Mouse (Mus musculus) retina, postnatal 7 days (tissue): ENCODE results near the gene Arhgef16.

Experiments used
- DNase-seq: peaks from one replicate; pipeline ENCODE4 v3.0.0-alpha.2; 2012; ENCODE audit warnings: low read depth, low spot score

Arhgef16 gene

DNA sequence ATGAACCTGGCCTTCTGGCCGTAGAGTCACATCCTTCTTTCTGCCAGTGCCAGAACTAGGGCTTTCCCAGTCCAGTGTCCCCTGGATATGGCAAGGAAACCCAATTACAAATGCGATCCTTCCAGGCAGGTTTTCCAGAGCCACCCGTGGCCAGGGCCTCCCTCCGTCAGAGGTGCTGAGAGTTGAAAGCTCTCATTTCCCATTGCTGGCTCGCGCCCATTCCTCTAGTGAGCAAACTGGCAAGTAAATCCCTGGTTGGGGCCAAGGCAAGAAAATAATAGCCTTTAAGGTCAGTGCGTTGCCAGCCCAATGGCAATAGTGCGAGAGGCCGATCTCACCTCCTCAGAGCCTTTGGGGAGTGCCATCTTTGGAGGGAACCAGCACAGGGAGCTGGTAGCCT, 71.9 kb downstream of the Arhgef16 start:
- no peak for DNase-seq
